Mouse (Mus musculus): ENCODE results near the gene Olfr821.
"Not testable (repeated sequence)": the region's sequence is repeated elsewhere in the genome, so short reads cannot be mapped to it uniquely, and the experiment has no call there.

Olfr821 gene

DNA sequence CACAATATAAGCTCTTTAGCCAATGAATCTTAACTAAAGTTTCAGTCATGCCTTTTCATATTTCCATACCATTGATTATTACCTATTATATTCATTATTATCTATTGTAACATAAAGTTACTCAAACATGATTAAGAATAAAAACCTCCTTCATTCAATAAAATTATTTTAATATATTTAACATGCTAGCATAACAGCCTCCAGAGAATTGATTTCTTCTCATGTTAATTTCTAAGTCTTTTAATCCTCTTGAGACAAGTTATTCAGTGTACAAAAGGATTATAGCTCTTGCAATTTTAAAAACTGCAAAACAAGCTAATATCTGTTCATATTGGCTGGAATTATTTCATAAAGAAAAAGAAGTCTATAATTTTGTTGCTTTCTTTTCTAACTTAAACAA is at the start of gene Olfr821:
TSS of gene Olfr821 (plus strand) at position 301 of the 400 bp plus-strand sequence.
- no peak for DNase-seq

DNA sequence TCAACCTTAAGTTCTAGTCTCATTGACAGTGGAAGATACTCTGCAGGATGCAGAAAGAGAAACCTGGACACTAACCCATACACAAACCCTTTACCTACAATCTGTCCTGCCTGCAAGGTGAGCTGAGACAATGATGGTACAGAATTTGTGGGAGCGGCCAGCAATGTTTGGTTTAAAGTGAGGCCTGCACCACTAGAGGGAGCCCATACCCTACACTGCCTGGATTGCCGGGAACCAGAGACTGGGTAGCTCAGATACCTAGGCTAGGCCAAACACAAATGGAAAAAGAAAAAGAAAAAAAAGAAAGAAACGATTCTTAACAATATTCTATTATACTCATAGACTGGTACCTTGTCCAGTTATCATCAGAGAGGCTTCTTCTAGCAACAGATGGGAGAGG is 48.3 kb upstream of the Olfr821 start:
- not testable (repeated sequence) for DNase-seq

DNA sequence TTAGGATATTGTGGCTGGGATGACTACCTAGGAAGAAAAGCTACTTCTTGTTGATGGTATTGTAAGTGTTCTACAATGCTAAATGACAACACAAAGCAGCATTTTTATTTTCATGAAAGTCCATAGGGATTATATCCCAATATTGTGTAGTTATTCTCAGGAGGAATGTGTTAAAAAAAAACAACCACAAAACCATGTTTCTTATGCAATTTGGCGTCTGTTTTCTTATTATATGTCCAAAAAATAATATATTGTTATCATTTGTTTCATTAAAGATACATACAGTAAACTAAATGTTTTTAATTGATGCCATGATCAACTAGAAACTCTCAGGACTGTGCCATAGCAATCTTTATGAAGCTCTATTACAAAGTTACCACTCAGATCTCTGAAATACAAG is 45.2 kb upstream of the Olfr821 start, which contains the start of gene Gm10310:
TSS of gene Gm10310 (minus strand) at position 101 of the 400 bp plus-strand sequence.
- not testable (repeated sequence) for DNase-seq

DNA sequence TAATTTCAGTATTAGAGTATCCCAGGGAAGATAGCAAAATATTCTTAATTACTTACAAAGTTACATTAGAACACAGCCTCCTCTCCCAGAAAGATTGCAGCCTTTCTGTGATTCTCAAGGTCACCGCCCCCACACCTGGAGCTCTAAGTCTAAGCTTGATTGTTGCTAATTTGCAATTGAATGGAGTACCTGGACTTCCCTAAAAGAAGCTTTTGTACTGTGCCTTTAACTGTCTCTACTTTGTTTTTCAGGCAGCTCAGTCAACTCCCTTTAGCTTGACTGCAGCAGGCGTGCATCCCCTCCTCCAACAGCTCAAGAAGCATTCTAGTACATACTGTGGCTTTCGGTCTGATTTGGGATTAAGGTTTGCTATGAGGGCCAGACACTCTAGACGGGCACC is 26.0 kb upstream of the Olfr821 start:
- not testable (repeated sequence) for DNase-seq

DNA sequence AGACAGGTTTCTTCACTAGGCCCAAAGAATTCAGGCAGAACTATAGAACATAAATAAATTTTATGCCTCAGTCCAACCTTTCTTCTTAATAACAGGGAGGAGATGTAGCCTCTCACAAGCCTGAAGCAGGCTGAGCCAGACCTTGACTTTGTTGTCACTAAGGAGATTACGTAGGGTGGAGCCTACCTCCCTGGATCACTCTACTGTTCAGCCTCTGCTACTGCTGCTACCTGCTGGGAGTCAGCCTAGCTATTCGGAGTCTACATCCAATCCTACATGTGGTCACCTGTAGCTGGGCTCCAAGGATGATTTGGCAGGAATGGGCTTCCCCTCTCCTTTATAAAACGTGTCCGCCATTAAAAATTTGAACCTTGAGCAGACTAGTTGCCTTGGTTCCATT is 24.8 kb upstream of the Olfr821 start:
- DNase-seq = not testable (repeated sequence)

DNA sequence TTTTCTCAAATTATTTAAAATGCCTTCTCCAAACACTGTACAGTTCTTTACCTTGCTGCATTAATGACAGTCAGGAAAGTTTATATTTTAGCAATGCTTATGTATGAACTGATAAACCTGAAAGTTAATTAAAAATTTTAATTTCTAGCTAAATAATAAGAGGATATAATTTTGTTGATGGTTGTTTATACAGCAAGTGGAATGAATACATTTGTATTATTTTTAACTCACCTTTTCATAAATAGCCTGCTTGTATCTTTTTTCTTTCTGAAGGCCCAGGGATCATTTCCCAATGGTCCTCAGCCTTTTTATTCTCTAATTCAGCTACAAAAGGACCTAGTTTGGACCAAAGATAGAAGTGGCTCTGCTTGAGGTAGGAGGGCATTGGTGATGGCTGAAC is 17.8 kb upstream of the Olfr821 start, which contains the start of gene Olfr820:
TSS of gene Olfr820 (plus strand) at position 301 of the 400 bp plus-strand sequence.
- DNase-seq = no peak

DNA sequence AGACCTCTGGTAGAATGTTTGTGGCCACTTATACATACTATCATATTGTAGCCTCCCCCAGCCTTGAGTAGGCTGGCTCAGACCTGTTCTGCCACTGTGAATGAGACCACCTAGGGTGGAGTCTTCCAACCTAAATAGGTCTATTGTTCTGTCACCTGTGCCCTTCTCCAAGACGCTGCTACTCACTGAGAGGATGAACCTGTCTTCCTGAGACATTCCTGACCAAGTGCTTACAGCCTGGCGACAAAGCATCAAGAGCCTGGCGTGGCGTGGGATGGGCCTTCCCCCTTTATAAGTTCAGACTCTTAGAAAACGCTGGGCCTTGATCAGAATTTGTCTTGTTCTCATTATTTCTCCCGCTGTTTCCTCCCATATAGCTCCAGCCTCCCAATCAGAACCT is 6.9 kb downstream of the Olfr821 start:
- DNase-seq = no peak

DNA sequence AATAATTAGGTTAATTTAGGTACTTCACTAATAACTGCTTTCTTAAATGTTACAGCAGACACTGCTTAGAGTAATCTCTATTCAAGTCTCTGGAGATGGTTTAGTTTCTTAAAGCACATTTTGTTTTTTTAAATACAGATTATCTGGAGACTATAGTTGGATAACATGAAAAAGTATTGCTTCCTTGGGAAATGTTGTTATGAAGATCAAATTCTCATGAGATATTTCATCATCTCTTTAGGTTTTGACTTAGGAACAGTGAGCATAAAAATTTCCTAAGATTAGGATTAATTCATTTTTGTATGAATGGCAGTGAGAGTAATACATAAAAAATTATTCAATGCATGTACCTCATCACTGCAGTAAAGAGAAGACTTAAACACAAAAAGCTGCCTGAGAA is 40.8 kb downstream of the Olfr821 start, which contains the start of gene Olfr822:
TSS of gene Olfr822 (plus strand) at position 301 of the 400 bp plus-strand sequence.
- DNase-seq = no peak
